Mouse (Mus musculus) activated CD4-positive, CD25-positive, alpha-beta regulatory T cell, adult 4 months (primary cell): ENCODE measurements around the gene Gm4567. TPM values are rescaled to one million over a fixed set of nuclear protein-coding genes. Genes with fewer than 3 reads are reported as not detected.
"Not testable (repeated sequence)": the region's sequence is repeated elsewhere in the genome, so short reads cannot be mapped to it uniquely, and the experiment has no call there.

Experiments
- ATAC-seq: one replicate; pipeline ENCODE4 v1.8.0; 2017
- polyA plus RNA-seq, 2 experiments: library from polyadenylated mRNA; unstranded; fragments of 100-300 nt; shearing (Covaris generic); gene quantifications; one replicate each; pipeline ENCODE4 v1.2.1; 2017

Gene Gm4567
- not detected for polyA plus RNA-seq

DNA sequence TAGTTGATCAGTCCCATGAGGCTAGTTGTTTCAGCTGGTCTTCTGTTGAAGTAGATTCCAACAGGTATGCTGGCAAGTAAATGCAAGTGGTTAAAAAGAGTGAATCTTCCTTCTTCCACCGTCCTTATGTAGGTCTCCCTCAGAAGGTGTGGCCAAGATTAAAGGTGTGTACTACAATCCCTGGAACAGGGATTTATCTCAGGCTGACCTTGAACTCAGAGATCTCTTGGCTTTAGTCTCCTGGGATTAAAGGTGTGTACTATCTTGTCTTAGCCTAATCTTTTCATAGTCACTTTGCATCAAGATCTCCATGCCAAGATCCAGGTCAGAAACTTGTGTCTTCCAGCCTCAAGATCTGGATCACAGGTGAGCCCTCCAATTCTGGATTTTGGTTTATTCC is at the start of gene Gm4567:
TSS of gene Gm4567 (minus strand) at position 101 of the 400 bp plus-strand sequence.
- not testable (repeated sequence) for ATAC-seq

DNA sequence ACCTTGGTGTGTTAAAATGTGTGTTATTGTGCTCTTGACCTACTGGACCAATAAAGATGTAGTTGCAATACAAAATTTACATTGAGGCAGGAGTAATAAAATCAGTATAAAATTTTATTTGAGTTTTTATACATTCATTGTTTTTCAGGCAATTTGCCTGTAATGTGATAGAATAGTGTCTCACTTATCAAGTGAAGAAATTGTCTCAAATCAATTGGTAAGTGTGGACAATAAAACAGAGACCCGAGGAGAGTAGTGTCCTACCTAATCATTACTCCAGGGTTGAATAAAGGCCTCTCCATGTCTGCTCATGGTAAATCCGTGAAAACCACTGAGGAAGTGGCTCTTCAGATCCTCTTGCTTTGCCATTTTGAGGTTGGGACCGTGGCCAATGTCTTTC is 41.9 kb upstream of the Gm4567 start, which contains the start of gene Vmn1r157:
TSS of gene Vmn1r157 (plus strand) at position 301 of the 400 bp plus-strand sequence.
- ATAC-seq, result not testable (repeated sequence)

DNA sequence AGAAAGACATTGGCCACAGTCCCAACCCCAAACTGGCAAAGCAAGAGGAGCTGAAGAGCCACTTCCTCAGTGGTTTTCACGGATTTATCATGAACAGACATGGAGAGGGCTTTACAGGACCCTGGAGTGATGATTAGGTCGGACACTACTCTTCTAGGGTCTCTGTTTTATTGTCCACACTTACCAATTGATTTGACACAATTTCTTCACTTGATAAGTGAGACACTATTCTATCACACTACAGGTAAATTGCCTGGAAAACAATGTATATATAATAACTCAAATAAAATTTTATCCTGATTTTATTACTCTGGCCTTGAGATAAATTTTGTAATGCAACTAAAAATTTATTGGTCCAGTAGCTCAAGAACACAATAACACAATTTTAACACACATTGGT is 27.3 kb downstream of the Gm4567 start, which contains the start of gene Gm8693:
TSS of gene Gm8693 (minus strand) at position 101 of the 400 bp plus-strand sequence.
- ATAC-seq, result not testable (repeated sequence)

Other genes with a start within 250 kb of the Gm4567 start
- gene Vmn1r151, start 220.0 kb downstream of the Gm4567 start, polyA plus RNA-seq, result not detected
- not detected for gene Vmn1r152, start 196.7 kb downstream of the Gm4567 start, polyA plus RNA-seq
- not detected for gene Gm8677, start 184.8 kb downstream of the Gm4567 start, polyA plus RNA-seq
- not detected for gene Gm4201, start 154.4 kb downstream of the Gm4567 start, polyA plus RNA-seq
- gene Gm4565, start 131.6 kb downstream of the Gm4567 start, polyA plus RNA-seq, result under 1 TPM in 1 of 2 experiments, not detected in 1; 0.28 TPM
- not detected for gene Vmn1r155, start 61.7 kb downstream of the Gm4567 start, polyA plus RNA-seq
- not detected for gene Gm8693, start 27.4 kb downstream of the Gm4567 start, polyA plus RNA-seq
- gene Vmn1r157, start 42.0 kb upstream of the Gm4567 start, polyA plus RNA-seq, result under 1 TPM in 1 of 2 experiments, not detected in 1; 0.46 TPM
- not detected for gene Vmn1r158, start 71.1 kb upstream of the Gm4567 start, polyA plus RNA-seq
- not detected for gene Vmn1r159, start 123.9 kb upstream of the Gm4567 start, polyA plus RNA-seq
- under 1 TPM in 1 of 2 experiments, not detected in 1; 0.58 TPM for gene Vmn1r160, start 151.5 kb upstream of the Gm4567 start, polyA plus RNA-seq